Mouse (Mus musculus): ENCODE data around the gene Olfr1186. TPM values are rescaled to one million over a fixed set of nuclear protein-coding genes. Genes with fewer than 3 reads are reported as not detected.
"Not testable (repeated sequence)": the region's sequence is repeated elsewhere in the genome, so short reads cannot be mapped to it uniquely, and the experiment has no call there.

The Olfr1186 gene
- not detected in 2 replicates for polyA plus RNA-seq (2015; fragmentation: Nextera tagmentation; extraction: Ambion mirVana)

- H3K4me3 ChIP-seq: no peak within 1 kb of the TSS
- H3K27me3 ChIP-seq: no peaks in the 10 kb centered on the region
- no peaks in the 10 kb centered on the region for H3K36me3 ChIP-seq
- no peaks in the 10 kb centered on the region for H3K4me1 ChIP-seq (replicated peaks)
- H3K9me3 ChIP-seq: no peaks in the 10 kb centered on the region
- whole genome bisulfite sequencing: 82% methylated on average over 2 of the region's 2 CpGs
- no peak within 1 kb of the TSS for H3K27ac ChIP-seq (replicated peaks)
- no peak within 1 kb of the TSS for H3K4me2 ChIP-seq
- H3K9ac ChIP-seq: no peak within 1 kb of the TSS
- ATAC-seq (ENCODE audit: low FRiP score, low read depth): no peak
These were observed at the start of gene Olfr1186 for GRCm38 (mm10) chr2:88518251-88518650. Gene Olfr1186 (plus strand): TSS chr2:88518551.

GRCm38 (mm10) chr2:88483298-88483697 lies 35.1 kb upstream of the Olfr1186 start, which contains the start of gene Olfr1184:
Gene Olfr1184 (plus strand): TSS chr2:88483598.
- no peaks in the 10 kb centered on the region for H3K36me3 ChIP-seq
- no peak within 1 kb of the TSS for H3K4me2 ChIP-seq
- ATAC-seq (ENCODE audit: low FRiP score, low read depth): no peak
- H3K9me3 ChIP-seq: no peaks in the 10 kb centered on the region
- WGBS: 90% methylated on average over 2 of the region's 2 CpGs
- no peak within 1 kb of the TSS for H3K27ac ChIP-seq (replicated peaks)
- no peaks in the 10 kb centered on the region for H3K27me3 ChIP-seq
- no peak within 1 kb of the TSS for H3K9ac ChIP-seq
- no peaks in the 10 kb centered on the region for H3K4me1 ChIP-seq (replicated peaks)
- no peak within 1 kb of the TSS for H3K4me3 ChIP-seq

GRCm38 (mm10) chr2:88493020-88493419 lies 25.3 kb upstream of the Olfr1186 start, which contains the start of gene Olfr1185-ps1:
Gene Olfr1185-ps1 (plus strand): TSS chr2:88493320.
- ATAC-seq (ENCODE audit: low FRiP score, low read depth): no peak
- H3K36me3 ChIP-seq: no peaks in the 10 kb centered on the region
- WGBS: 77% methylated on average over 2 of the region's 2 CpGs
- no peak within 1 kb of the TSS for H3K4me3 ChIP-seq
- H3K4me2 ChIP-seq: no peak within 1 kb of the TSS
- no peak within 1 kb of the TSS for H3K27ac ChIP-seq (replicated peaks)
- H3K27me3 ChIP-seq: no peaks in the 10 kb centered on the region
- H3K4me1 ChIP-seq (replicated peaks): no peaks in the 10 kb centered on the region
- H3K9me3 ChIP-seq: no peaks in the 10 kb centered on the region
- no peak within 1 kb of the TSS for H3K9ac ChIP-seq

GRCm38 (mm10) chr2:88525720-88526119 lies 7.4 kb downstream of the Olfr1186 start:
- Histone ChIP-seq H3K36me3 (no peaks in the 10 kb centered on the region), H3K4me1 (replicated peaks) (no peaks in the 10 kb centered on the region), H3K4me2 (no peak overlapping the region), H3K9me3 (no peaks in the 10 kb centered on the region), H3K27ac (replicated peaks) (no peak overlapping the region), H3K9ac (no peak overlapping the region), H3K4me3 (no peak overlapping the region), H3K27me3 (no peaks in the 10 kb centered on the region)
- 76% methylated on average over 3 of the region's 3 CpGs for WGBS
- no peak for ATAC-seq (ENCODE audit: low FRiP score, low read depth)

- H3K9me3 ChIP-seq: no peaks in the 10 kb centered on the region
These were observed 38.3 kb downstream of the Olfr1186 start, which contains the start of gene Olfr1188 for GRCm38 (mm10) chr2:88556635-88557034. Gene Olfr1188 (plus strand): TSS chr2:88556935.

GRCm38 (mm10) chr2:88572696-88573095 lies 54.3 kb downstream of the Olfr1186 start:
- H3K36me3 ChIP-seq; H3K4me2 ChIP-seq; H3K27ac ChIP-seq (replicated peaks); H3K9me3 ChIP-seq; H3K4me3 ChIP-seq; H3K9ac ChIP-seq; ATAC-seq (ENCODE audit: low FRiP score, low read depth); H3K27me3 ChIP-seq; H3K4me1 ChIP-seq (replicated peaks): not testable (repeated sequence)
- 92% methylated on average over 12 of the region's 12 CpGs for WGBS

More at GRCm38 (mm10) chr2:88556635-88557034, 38.3 kb downstream of the Olfr1186 start, which contains the start of gene Olfr1188:
- no peak within 1 kb of the TSS for H3K27ac ChIP-seq (replicated peaks)
- WGBS: 87% methylated on average over 2 of the region's 2 CpGs
- no peaks in the 10 kb centered on the region for H3K36me3 ChIP-seq
- ATAC-seq (ENCODE audit: low FRiP score, low read depth): no peak
- H3K4me3 ChIP-seq: no peak within 1 kb of the TSS
- no peaks in the 10 kb centered on the region for H3K27me3 ChIP-seq
- H3K9ac ChIP-seq: no peak within 1 kb of the TSS
- no peak within 1 kb of the TSS for H3K4me2 ChIP-seq
- H3K4me1 ChIP-seq (replicated peaks): no peaks in the 10 kb centered on the region

Other genes with a start within 250 kb of the Olfr1186 start
- not detected in 2 replicates for gene Olfr1173, start 238.7 kb upstream of the Olfr1186 start, polyA plus RNA-seq (2015; fragmentation: Nextera tagmentation; extraction: Ambion mirVana)
- gene Olfr1174-ps, start 203.4 kb upstream of the Olfr1186 start, polyA plus RNA-seq (2015; fragmentation: Nextera tagmentation; extraction: Ambion mirVana): not detected in 2 replicates
- not detected in 2 replicates for gene Olfr1175-ps, start 191.3 kb upstream of the Olfr1186 start, polyA plus RNA-seq (2015; fragmentation: Nextera tagmentation; extraction: Ambion mirVana)
- gene Olfr1176, start 181.8 kb upstream of the Olfr1186 start, polyA plus RNA-seq (2015; fragmentation: Nextera tagmentation; extraction: Ambion mirVana): not detected in 2 replicates
- not detected in 2 replicates for gene Olfr1177-ps, start 172.1 kb upstream of the Olfr1186 start, polyA plus RNA-seq (2015; fragmentation: Nextera tagmentation; extraction: Ambion mirVana)
- not detected in 2 replicates for gene Olfr1178, start 131.5 kb upstream of the Olfr1186 start, polyA plus RNA-seq (2015; fragmentation: Nextera tagmentation; extraction: Ambion mirVana)
- gene Olfr1179, start 112.1 kb upstream of the Olfr1186 start, polyA plus RNA-seq (2015; fragmentation: Nextera tagmentation; extraction: Ambion mirVana): not detected in 2 replicates
- not detected in 2 replicates for gene Olfr1180, start 99.4 kb upstream of the Olfr1186 start, polyA plus RNA-seq (2015; fragmentation: Nextera tagmentation; extraction: Ambion mirVana)
- not detected in 2 replicates for gene Olfr1181, start 92.4 kb upstream of the Olfr1186 start, polyA plus RNA-seq (2015; fragmentation: Nextera tagmentation; extraction: Ambion mirVana)
- not detected in 2 replicates for gene Gm13757, start 69.4 kb upstream of the Olfr1186 start, polyA plus RNA-seq (2015; fragmentation: Nextera tagmentation; extraction: Ambion mirVana)
- not detected in 2 replicates for gene Olfr1183, start 63.7 kb upstream of the Olfr1186 start, polyA plus RNA-seq (2015; fragmentation: Nextera tagmentation; extraction: Ambion mirVana)
- not detected in 2 replicates for gene Olfr1184, start 35.0 kb upstream of the Olfr1186 start, polyA plus RNA-seq (2015; fragmentation: Nextera tagmentation; extraction: Ambion mirVana)
- gene Olfr1185-ps1, start 25.2 kb upstream of the Olfr1186 start, polyA plus RNA-seq (2015; fragmentation: Nextera tagmentation; extraction: Ambion mirVana): not detected in 2 replicates
- not detected in 2 replicates for gene Olfr1188, start 38.4 kb downstream of the Olfr1186 start, polyA plus RNA-seq (2015; fragmentation: Nextera tagmentation; extraction: Ambion mirVana)
- not detected in 2 replicates for gene Olfr1189, start 67.9 kb downstream of the Olfr1186 start, polyA plus RNA-seq (2015; fragmentation: Nextera tagmentation; extraction: Ambion mirVana)
- gene Olfr1191-ps1, start 122.0 kb downstream of the Olfr1186 start, polyA plus RNA-seq (2015; fragmentation: Nextera tagmentation; extraction: Ambion mirVana): not detected in 2 replicates
- not detected in 2 replicates for gene Olfr1192-ps1, start 130.0 kb downstream of the Olfr1186 start, polyA plus RNA-seq (2015; fragmentation: Nextera tagmentation; extraction: Ambion mirVana)
- not detected in 2 replicates for gene Olfr1193, start 157.1 kb downstream of the Olfr1186 start, polyA plus RNA-seq (2015; fragmentation: Nextera tagmentation; extraction: Ambion mirVana)
- not detected in 2 replicates for gene Olfr1195, start 170.6 kb downstream of the Olfr1186 start, polyA plus RNA-seq (2015; fragmentation: Nextera tagmentation; extraction: Ambion mirVana)
- gene Olfr1196, start 186.0 kb downstream of the Olfr1186 start, polyA plus RNA-seq (2015; fragmentation: Nextera tagmentation; extraction: Ambion mirVana): not detected in 2 replicates
- not detected in 2 replicates for gene Olfr1197, start 213.8 kb downstream of the Olfr1186 start, polyA plus RNA-seq (2015; fragmentation: Nextera tagmentation; extraction: Ambion mirVana)
- not detected in 2 replicates for gene Olfr1198, start 232.8 kb downstream of the Olfr1186 start, polyA plus RNA-seq (2015; fragmentation: Nextera tagmentation; extraction: Ambion mirVana)
- not detected in 2 replicates for gene Olfr1199, start 241.9 kb downstream of the Olfr1186 start, polyA plus RNA-seq (2015; fragmentation: Nextera tagmentation; extraction: Ambion mirVana)

All from hindbrain, embryonic 15.5 days (tissue).